In genomic region chr8:69740763-69741162, GRCm38 (mm10) we compare ENCODE assay signal across 18 mouse cellular contexts. TPM values are rescaled to one million over a fixed set of nuclear protein-coding genes. Genes with fewer than 3 reads are reported as not detected.
"Had no signal": no experiment of that assay in that cellular context is flagged by ENCODE, and none has a peak within 500 bp of the region (broad histone marks: within the 10 kb centered on the region; RNA-seq: fewer than 3 reads in every experiment).

No protein-coding gene starts in this region.

- H3K27me3 ChIP-seq: lung, embryonic 15.5 days; midbrain, embryonic 13.5 days; midbrain, embryonic 15.5 days; neural tube, embryonic 12.5 days had no signal

- H3K4me3 ChIP-seq: lung, embryonic 15.5 days; megakaryocyte, embryonic 14.5 days; midbrain, embryonic 13.5 days; midbrain, embryonic 15.5 days; neural tube, embryonic 12.5 days had no signal

- ATAC-seq: lung, postnatal 0 days; midbrain, embryonic 13.5 days; midbrain, embryonic 15.5 days had no signal

- H3K9me3 ChIP-seq: lung, embryonic 15.5 days; megakaryocyte, embryonic 14.5 days; midbrain, embryonic 13.5 days; midbrain, embryonic 15.5 days; neural tube, embryonic 12.5 days had no signal

- DNase-seq: lung, adult 18-20 months; lung, postnatal 14 days; lung, postnatal 36 days; right cerebral cortex, postnatal 14 days; spleen, adult 18-20 months; thymus, adult 18-20 months; thymus, postnatal 14 days; thymus, postnatal 36 days had no signal

- H3K9ac ChIP-seq: lung, embryonic 15.5 days; midbrain, embryonic 13.5 days; midbrain, embryonic 15.5 days; neural tube, embryonic 12.5 days had no signal

- H3K4me1 ChIP-seq: lung, embryonic 15.5 days; megakaryocyte, embryonic 14.5 days; midbrain, embryonic 13.5 days; midbrain, embryonic 15.5 days; neural tube, embryonic 12.5 days had no signal

- H3K27ac ChIP-seq: lung, embryonic 15.5 days; macrophage; midbrain, embryonic 13.5 days; midbrain, embryonic 15.5 days; neural tube, embryonic 12.5 days had no signal

- H3K4me2 ChIP-seq: lung, embryonic 15.5 days; midbrain, embryonic 11.5 days; midbrain, embryonic 13.5 days; midbrain, embryonic 15.5 days; neural tube, embryonic 12.5 days had no signal

RNA-seq across cellular contexts. Expression of gene Gm20422, which starts 33.9 kb away (rescaled TPM):
- polyA plus RNA-seq: macrophage; midbrain, postnatal 0 days; stomach, embryonic 16.5 days had no signal
